Mouse (Mus musculus) liver, embryonic 14.5 days (tissue): ENCODE results near the gene Secisbp2. TPM values are rescaled to one million over a fixed set of nuclear protein-coding genes. Genes with fewer than 3 reads are reported as not detected.

Experiments
- ATAC-seq: fragments of 200-750 bp; cut with Nextera tagmentation; 2 replicates; pipeline ENCODE4 v1.8.0; 2017; ENCODE audit warnings: moderate number of reproducible peaks, mild to moderate bottlenecking, moderate library complexity; ENCODE audit not compliant: insufficient read depth
- DNase-seq, 3 experiments: peaks; one replicate each; pipeline ENCODE4 v3.0.0-alpha.2; 2012 to 2013; ENCODE audit warnings: low read depth in 3 of 3, low spot score in 3 of 3
- H3K27ac ChIP-seq: fragments of 300-500 bp; sonication (generic); 2 replicates; pipeline ENCODE4 v1.5.1; 2014; ENCODE audit warnings: moderate library complexity, mild to moderate bottlenecking, control low read depth, inconsistent platforms
- H3K27me3 ChIP-seq: fragments of 300-500 bp; sonication (generic); 2 replicates; pipeline ENCODE4 v1.6.1; 2014; ENCODE audit warnings: mild to moderate bottlenecking, low read length, moderate library complexity; ENCODE audit not compliant: control insufficient read depth, insufficient read depth
- H3K36me3 ChIP-seq: fragments of 300-500 bp; sonication (generic); replicated peaks from 2 replicates; pipeline ENCODE4 v1.6.1; 2014; ENCODE audit warnings: low read depth; ENCODE audit not compliant: control insufficient read depth, insufficient read depth
- H3K4me1 ChIP-seq, 2 experiments: fragments of 200-500 bp in 1 of 2; fragments of 300-500 bp in 1 of 2; sonication (generic) in 1 of 2; replicated peaks; 2 replicates each; pipeline ENCODE4 v1.6.1; 2012 to 2014; ENCODE audit warnings: antibody characterized with exemption in 1 of 2, inconsistent platforms in 1 of 2, low read length in 1 of 2; ENCODE audit not compliant: control insufficient read depth in 2 of 2, insufficient read depth in 2 of 2
- H3K4me2 ChIP-seq: fragments of 300-500 bp; sonication (generic); 2 replicates; pipeline ENCODE4 v1.6.1; 2014; ENCODE audit warnings: low read depth, mild to moderate bottlenecking, control low read depth, moderate library complexity
- H3K4me3 ChIP-seq, 2 experiments: fragments of 200-500 bp in 1 of 2; fragments of 300-500 bp in 1 of 2; sonication (generic) in 1 of 2; 2 replicates each; pipeline ENCODE4 v1.5.1; 2012 to 2014; ENCODE audit warnings: low read depth in 2 of 2, low read length in 2 of 2, mild to moderate bottlenecking in 2 of 2, control low read depth in 1 of 2, inconsistent platforms in 1 of 2, moderate library complexity in 1 of 2; ENCODE audit not compliant: insufficient read depth in 1 of 2
- H3K9ac ChIP-seq: fragments of 300-500 bp; sonication (generic); replicated peaks from 2 replicates; pipeline ENCODE4 v1.6.1; 2014; ENCODE audit warnings: mild to moderate bottlenecking, control low read depth, moderate library complexity
- H3K9me3 ChIP-seq: fragments of 300-500 bp; sonication (generic); 2 replicates; pipeline ENCODE4 v1.6.1; 2016; ENCODE audit warnings: low read length, mixed read lengths; ENCODE audit not compliant: control insufficient read depth
- CTCF ChIP-seq: IDR thresholded peaks from 2 replicates; pipeline ENCODE4 v1.5.1; 2016; ENCODE audit warnings: antibody characterized with exemption, low read depth, control low read depth
- EP300 ChIP-seq: IDR thresholded peaks from 2 replicates; pipeline ENCODE4 v1.6.1; 2016; ENCODE audit warnings: antibody characterized with exemption, low read depth
- WGBS: fragments of 180-500 bp; shearing (Covaris S2); extraction: QIAGEN DNeasy Blood & Tissue Kit; methylation state at CpG from one replicate; pipeline ENCODE4 v1.1.7; 2014; ENCODE audit not compliant: insufficient replicate concordance; 5-methylcytosine and 5-hydroxymethylcytosine counted together
- polyA plus RNA-seq, 2 experiments: library from polyadenylated mRNA; depleted of rRNA in 1 of 2; stranded (reverse) in 1 of 2; unstranded in 1 of 2; fragments of >200 nt; fragmentation: Nextera tagmentation in 1 of 2; extraction: Ambion mirVana in 1 of 2; gene quantifications; 2 replicates each; pipeline versions ENCODE4 v1.2.1 to v1.2.3; 2012 to 2014

The Secisbp2 gene
- polyA plus RNA-seq, 2 experiments = 11.8 to 12.2 TPM

DNA sequence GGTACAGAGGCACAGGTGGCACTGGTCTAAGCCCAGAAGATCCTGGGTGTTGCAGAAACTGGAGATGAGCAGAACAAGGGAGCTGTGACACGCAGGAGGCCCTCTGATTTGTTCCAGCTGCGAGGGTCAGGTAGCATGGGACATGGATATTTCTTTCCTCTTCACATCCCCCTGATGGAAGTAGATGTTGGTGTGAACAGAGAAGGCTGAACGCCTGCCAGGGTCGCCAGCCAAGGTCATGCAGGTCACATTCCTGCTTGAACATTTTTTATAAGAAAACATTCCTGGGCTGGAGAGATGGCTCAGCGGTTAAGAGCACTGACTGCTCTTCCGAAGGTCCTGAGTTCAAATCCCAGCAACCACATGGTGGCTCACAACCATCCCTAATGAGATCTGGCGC is 75.9 kb downstream of the Secisbp2 start:
- H3K4me2 ChIP-seq = no peak overlapping the region
- 78% methylated on average over 7 of the region's 7 CpGs for WGBS
- H3K27ac ChIP-seq = no peak overlapping the region
- H3K9ac ChIP-seq = no peak overlapping the region
- peaks cover 0 to 18% of the 10 kb centered on the region in 2 experiments; a peak in 2 of 4 replicates for H3K4me1 ChIP-seq
- H3K27me3 ChIP-seq = no peaks in the 10 kb centered on the region
- no peak overlapping the region for H3K4me3 ChIP-seq
- TF ChIP-seq EP300 = no peak
- TF ChIP-seq CTCF = no peak
- no peaks in the 10 kb centered on the region for H3K36me3 ChIP-seq
- no peaks in the 10 kb centered on the region for H3K9me3 ChIP-seq
- no peak for ATAC-seq
- DNase-seq = no peak

DNA sequence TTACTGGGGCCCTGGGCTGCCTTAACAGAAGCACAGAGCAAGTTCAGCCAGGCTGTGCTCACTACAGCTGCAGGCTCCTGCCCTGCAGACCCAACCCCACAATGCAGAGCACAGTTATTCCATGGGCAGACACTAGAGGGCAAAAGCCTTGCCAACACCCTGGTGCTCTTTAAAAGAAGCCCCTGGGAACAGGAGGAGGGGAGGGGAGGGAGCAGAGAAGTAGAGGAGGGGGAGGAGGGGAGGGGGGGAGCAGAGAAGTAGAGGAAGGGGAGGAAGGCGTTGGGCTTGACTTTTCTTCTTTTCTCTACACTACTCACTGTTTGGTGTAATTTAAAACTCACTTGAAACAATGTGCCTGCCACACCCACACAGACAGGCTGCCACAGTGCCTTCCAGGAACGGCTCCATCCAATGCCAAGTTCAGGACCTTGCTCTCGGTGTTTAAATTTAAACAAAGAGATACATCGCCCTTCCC is 78.4 kb downstream of the Secisbp2 start:
- Histone ChIP-seq H3K4me3 (no peak overlapping the region), H3K4me1 (peaks cover 0 to 21% of the 10 kb centered on the region in 2 experiments; a peak in 2 of 4 replicates), H3K9ac (no peak overlapping the region), H3K27ac (no peak overlapping the region), H3K9me3 (no peaks in the 10 kb centered on the region), H3K36me3 (no peaks in the 10 kb centered on the region), H3K27me3 (no peaks in the 10 kb centered on the region), H3K4me2 (no peak overlapping the region)
- WGBS = 27% methylated on average over 4 of the region's 4 CpGs
- ATAC-seq = no peak
- no peak for DNase-seq
- TF ChIP-seq EP300 (no peak), CTCF (peak; percentile 68)

DNA sequence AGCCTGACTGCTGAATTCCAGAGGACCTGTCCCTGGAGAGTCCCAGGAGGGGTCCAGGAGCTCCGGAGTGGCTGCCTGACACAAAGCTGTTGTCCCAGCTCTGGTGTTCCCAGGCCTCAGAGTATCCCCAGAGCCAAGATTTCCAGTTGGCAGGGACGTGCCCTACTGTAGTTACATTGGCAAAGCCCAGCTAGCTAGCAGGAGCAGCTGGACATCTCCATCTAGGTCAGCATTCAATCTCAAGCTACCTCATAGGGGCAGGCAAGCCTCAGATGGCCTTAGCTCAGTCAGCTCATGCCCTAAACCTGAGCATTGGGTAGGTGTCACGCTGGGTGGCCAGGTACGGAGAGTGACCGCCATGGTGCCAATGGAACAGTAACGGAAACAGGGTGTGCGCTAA is 80.0 kb downstream of the Secisbp2 start:
- WGBS = 75% methylated on average over 7 of the region's 7 CpGs
- DNase-seq = no peak
- H3K4me1 ChIP-seq = peaks cover 9 to 26% of the 10 kb centered on the region in 2 experiments; a peak in 3 of 4 replicates

DNA sequence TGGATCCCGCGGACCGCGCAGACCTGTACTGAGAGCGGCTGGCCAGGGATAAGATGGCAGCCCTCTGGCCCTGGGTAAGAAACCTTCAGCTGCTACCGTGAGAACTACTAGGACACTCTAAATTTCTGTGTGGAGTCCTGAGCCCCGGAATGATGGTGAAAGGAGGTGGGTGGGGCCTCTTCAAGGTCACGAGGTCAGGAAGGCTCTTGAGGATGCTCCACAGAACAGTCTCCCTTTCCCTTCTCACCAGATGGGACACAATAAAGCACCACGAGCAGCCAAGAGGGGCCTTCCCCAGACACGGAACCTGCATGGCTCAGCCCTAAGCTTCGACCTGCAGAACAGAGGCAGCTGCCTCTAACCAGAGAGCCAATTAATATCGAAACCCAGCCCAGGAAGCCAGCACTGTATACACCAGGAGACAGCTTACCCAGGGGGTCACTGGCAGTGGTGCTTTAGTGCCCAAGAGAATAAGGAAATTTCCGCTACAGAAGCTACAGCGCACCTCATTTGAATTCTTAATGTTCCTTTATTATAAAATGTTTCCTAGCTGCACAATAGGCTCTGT is 80.7 kb downstream of the Secisbp2 start:
- TF ChIP-seq EP300 (no peak), CTCF (no peak)
- Histone ChIP-seq H3K9me3 (no peaks in the 10 kb centered on the region), H3K9ac (no peak overlapping the region), H3K36me3 (no peaks in the 10 kb centered on the region), H3K27ac (no peak overlapping the region), H3K4me3 (no peak overlapping the region), H3K4me1 (peaks cover 14 to 29% of the 10 kb centered on the region in 2 experiments), H3K27me3 (no peaks in the 10 kb centered on the region), H3K4me2 (no peak overlapping the region)
- ATAC-seq (no peak), DNase-seq (no peak)
- 82% methylated on average over 14 of the region's 14 CpGs for WGBS

More for the DNA sequence above, 80.0 kb downstream of the Secisbp2 start:
- Histone ChIP-seq H3K27me3 (no peaks in the 10 kb centered on the region), H3K4me3 (no peak overlapping the region), H3K9ac (no peak overlapping the region), H3K4me2 (no peak overlapping the region), H3K9me3 (no peaks in the 10 kb centered on the region), H3K27ac (no peak overlapping the region), H3K36me3 (no peaks in the 10 kb centered on the region)
- ATAC-seq = no peak
- TF ChIP-seq EP300 (no peak), CTCF (no peak)

Other genes starting within 250 kb of the Secisbp2 start
- 0.56 and 0.58 TPM in 2 replicates for gene S1pr3, start 243.1 kb upstream of the Secisbp2 start, polyA plus RNA-seq (2012; rRNA removed)
- gene S1pr3, start 243.1 kb upstream of the Secisbp2 start, polyA plus RNA-seq (2014; fragmentation: Nextera tagmentation; extraction: Ambion mirVana) = 0.76 and 0.83 TPM in 2 replicates
- 0.11 and 0.12 TPM in 2 replicates for gene Shc3, start 82.3 kb upstream of the Secisbp2 start, polyA plus RNA-seq (2012; rRNA removed)
- gene Shc3, start 82.3 kb upstream of the Secisbp2 start, polyA plus RNA-seq (2014; fragmentation: Nextera tagmentation; extraction: Ambion mirVana) = not detected in 2 replicates
- 241 and 279 TPM in 2 replicates for gene Cks2, start 6.5 kb upstream of the Secisbp2 start, polyA plus RNA-seq (2012; rRNA removed)
- gene Cks2, start 6.5 kb upstream of the Secisbp2 start, polyA plus RNA-seq (2014; fragmentation: Nextera tagmentation; extraction: Ambion mirVana) = 487 and 490 TPM in 2 replicates
- gene Sema4d, start 142.1 kb downstream of the Secisbp2 start, polyA plus RNA-seq (2012; rRNA removed) = 4.2 and 4.7 TPM in 2 replicates
- 4.6 and 6.1 TPM in 2 replicates for gene Sema4d, start 142.1 kb downstream of the Secisbp2 start, polyA plus RNA-seq (2014; fragmentation: Nextera tagmentation; extraction: Ambion mirVana)
- gene Gadd45g, start 195.0 kb downstream of the Secisbp2 start, polyA plus RNA-seq (2012; rRNA removed) = 11.4 and 14.4 TPM in 2 replicates
- 12.7 and 14.5 TPM in 2 replicates for gene Gadd45g, start 195.0 kb downstream of the Secisbp2 start, polyA plus RNA-seq (2014; fragmentation: Nextera tagmentation; extraction: Ambion mirVana)